Mouse (Mus musculus): ENCODE results near the gene Spdl1. TPM values are rescaled to one million over a fixed set of nuclear protein-coding genes. Genes with fewer than 3 reads are reported as not detected.

Spdl1 gene
- polyA plus RNA-seq, 1 experiment from 2014 or later = 17.2 TPM

- WGBS = 35% methylated on average over 4 of the region's 4 CpGs
- H3K36me3 ChIP-seq = no peaks in the 10 kb centered on the region
- H3K27ac ChIP-seq = no peak overlapping the region
- H3K27me3 ChIP-seq (replicated peaks) = no peaks in the 10 kb centered on the region
- no peaks in the 10 kb centered on the region for H3K9me3 ChIP-seq
- H3K4me3 ChIP-seq = no peak overlapping the region
- no peak overlapping the region for H3K9ac ChIP-seq
- no peak overlapping the region for H3K4me2 ChIP-seq (replicated peaks)
- no peak for ATAC-seq (ENCODE audit: low FRiP score, low read depth)
- no peaks in the 10 kb centered on the region for H3K4me1 ChIP-seq
Observed at GRCm38 (mm10) chr11:34796097-34796496, 37.3 kb downstream of the Spdl1 start.

- ATAC-seq (ENCODE audit: low FRiP score, low read depth) = no peak
- H3K4me2 ChIP-seq (replicated peaks) = no peak overlapping the region
- H3K4me3 ChIP-seq = no peak overlapping the region
- no peaks in the 10 kb centered on the region for H3K9me3 ChIP-seq
- H3K27ac ChIP-seq = no peak overlapping the region
- WGBS = 76% methylated on average over 8 of the region's 8 CpGs
- no peaks in the 10 kb centered on the region for H3K36me3 ChIP-seq
- no peaks in the 10 kb centered on the region for H3K27me3 ChIP-seq (replicated peaks)
- no peaks in the 10 kb centered on the region for H3K4me1 ChIP-seq
- no peak overlapping the region for H3K9ac ChIP-seq
Observed at GRCm38 (mm10) chr11:34791872-34792271, 41.6 kb downstream of the Spdl1 start.

- H3K4me1 ChIP-seq = no peaks in the 10 kb centered on the region
- no peak overlapping the region for H3K4me2 ChIP-seq (replicated peaks)
- H3K9ac ChIP-seq = no peak overlapping the region
- ATAC-seq (ENCODE audit: low FRiP score, low read depth) = no peak
- no peaks in the 10 kb centered on the region for H3K9me3 ChIP-seq
- no peak overlapping the region for H3K27ac ChIP-seq
- no peak overlapping the region for H3K4me3 ChIP-seq
- H3K27me3 ChIP-seq (replicated peaks) = no peaks in the 10 kb centered on the region
- H3K36me3 ChIP-seq = no peaks in the 10 kb centered on the region
Observed at GRCm38 (mm10) chr11:34784864-34785263, 48.6 kb downstream of the Spdl1 start.

GRCm38 (mm10) chr11:34783587-34784043 is 49.8 kb downstream of the Spdl1 start, which contains the start of gene Dock2:
TSS of gene Dock2 (minus strand) at chr11:34783892.
- Histone ChIP-seq H3K36me3 (no peaks in the 10 kb centered on the region), H3K4me2 (replicated peaks) (no peak within 1 kb of the TSS), H3K4me1 (no peaks in the 10 kb centered on the region), H3K9me3 (no peaks in the 10 kb centered on the region), H3K9ac (no peak within 1 kb of the TSS), H3K4me3 (no peak within 1 kb of the TSS), H3K27ac (no peak within 1 kb of the TSS), H3K27me3 (replicated peaks) (no peaks in the 10 kb centered on the region)
- no peak for ATAC-seq (ENCODE audit: low FRiP score, low read depth)
- 91% methylated on average over 12 of the region's 12 CpGs for WGBS

GRCm38 (mm10) chr11:34782516-34783430 is 50.7 kb downstream of the Spdl1 start:
- Histone ChIP-seq H3K27me3 (replicated peaks) (no peaks in the 10 kb centered on the region), H3K36me3 (no peaks in the 10 kb centered on the region), H3K27ac (no peak overlapping the region), H3K4me3 (no peak overlapping the region), H3K4me1 (no peaks in the 10 kb centered on the region), H3K9ac (no peak overlapping the region), H3K4me2 (replicated peaks) (no peak overlapping the region), H3K9me3 (no peaks in the 10 kb centered on the region)
- no peak for ATAC-seq (ENCODE audit: low FRiP score, low read depth)
- WGBS = 85% methylated on average over 8 of the region's 8 CpGs

- no peaks in the 10 kb centered on the region for H3K9me3 ChIP-seq
- no peak overlapping the region for H3K9ac ChIP-seq
- 92% methylated on average over 2 of the region's 2 CpGs for WGBS
- H3K36me3 ChIP-seq = no peaks in the 10 kb centered on the region
- H3K4me2 ChIP-seq (replicated peaks) = no peak overlapping the region
- H3K27me3 ChIP-seq (replicated peaks) = no peaks in the 10 kb centered on the region
- H3K4me1 ChIP-seq = no peaks in the 10 kb centered on the region
- H3K4me3 ChIP-seq = no peak overlapping the region
- ATAC-seq (ENCODE audit: low FRiP score, low read depth) = no peak
- H3K27ac ChIP-seq = no peak overlapping the region
Observed at GRCm38 (mm10) chr11:34780786-34781185, 52.7 kb downstream of the Spdl1 start.

GRCm38 (mm10) chr11:34779966-34780365 is 53.5 kb downstream of the Spdl1 start:
- Histone ChIP-seq H3K4me2 (replicated peaks) (no peak overlapping the region), H3K9me3 (no peaks in the 10 kb centered on the region), H3K36me3 (no peaks in the 10 kb centered on the region), H3K4me1 (no peaks in the 10 kb centered on the region), H3K4me3 (no peak overlapping the region), H3K9ac (no peak overlapping the region), H3K27ac (no peak overlapping the region), H3K27me3 (replicated peaks) (no peaks in the 10 kb centered on the region)
- no peak for ATAC-seq (ENCODE audit: low FRiP score, low read depth)
- WGBS = 84% methylated on average over 4 of the region's 4 CpGs

GRCm38 (mm10) chr11:34778351-34778750 is 55.1 kb downstream of the Spdl1 start:
- WGBS = 89% methylated on average over 3 of the region's 3 CpGs
- no peaks in the 10 kb centered on the region for H3K27me3 ChIP-seq (replicated peaks)
- H3K4me1 ChIP-seq = no peaks in the 10 kb centered on the region
- H3K4me2 ChIP-seq (replicated peaks) = no peak overlapping the region
- H3K9me3 ChIP-seq = no peaks in the 10 kb centered on the region
- no peaks in the 10 kb centered on the region for H3K36me3 ChIP-seq
- ATAC-seq (ENCODE audit: low FRiP score, low read depth) = no peak
- no peak overlapping the region for H3K27ac ChIP-seq
- H3K9ac ChIP-seq = no peak overlapping the region
- H3K4me3 ChIP-seq = no peak overlapping the region

- Histone ChIP-seq H3K4me2 (replicated peaks) (no peak overlapping the region), H3K9ac (no peak overlapping the region), H3K4me3 (no peak overlapping the region), H3K27ac (no peak overlapping the region), H3K27me3 (replicated peaks) (no peaks in the 10 kb centered on the region), H3K4me1 (no peaks in the 10 kb centered on the region), H3K36me3 (no peaks in the 10 kb centered on the region), H3K9me3 (no peaks in the 10 kb centered on the region)
- WGBS = 93% methylated on average over 4 of the region's 4 CpGs
- ATAC-seq (ENCODE audit: low FRiP score, low read depth) = no peak
Observed at GRCm38 (mm10) chr11:34777529-34777928, 55.9 kb downstream of the Spdl1 start.

- Histone ChIP-seq H3K4me1 (no peaks in the 10 kb centered on the region), H3K9ac (no peak overlapping the region), H3K27me3 (replicated peaks) (no peaks in the 10 kb centered on the region), H3K27ac (no peak overlapping the region), H3K9me3 (no peaks in the 10 kb centered on the region), H3K36me3 (no peaks in the 10 kb centered on the region), H3K4me3 (no peak overlapping the region), H3K4me2 (replicated peaks) (no peak overlapping the region)
- 73% methylated on average over 2 of the region's 2 CpGs for WGBS
- no peak for ATAC-seq (ENCODE audit: low FRiP score, low read depth)
Observed at GRCm38 (mm10) chr11:34776054-34776453, 57.4 kb downstream of the Spdl1 start.

- Histone ChIP-seq H3K4me2 (replicated peaks) (no peak overlapping the region), H3K27me3 (replicated peaks) (no peaks in the 10 kb centered on the region), H3K9ac (no peak overlapping the region), H3K27ac (no peak overlapping the region), H3K36me3 (no peaks in the 10 kb centered on the region), H3K4me1 (no peaks in the 10 kb centered on the region), H3K9me3 (no peaks in the 10 kb centered on the region), H3K4me3 (no peak overlapping the region)
- ATAC-seq (ENCODE audit: low FRiP score, low read depth) = no peak
- 68% methylated on average over 2 of the region's 2 CpGs for WGBS
Observed at GRCm38 (mm10) chr11:34774636-34775035, 58.8 kb downstream of the Spdl1 start.

GRCm38 (mm10) chr11:34773304-34773895 is 60.0 kb downstream of the Spdl1 start:
- Histone ChIP-seq H3K27me3 (replicated peaks) (no peaks in the 10 kb centered on the region), H3K9me3 (no peaks in the 10 kb centered on the region), H3K4me2 (replicated peaks) (no peak overlapping the region), H3K27ac (no peak overlapping the region), H3K9ac (no peak overlapping the region), H3K4me1 (no peaks in the 10 kb centered on the region), H3K36me3 (no peaks in the 10 kb centered on the region), H3K4me3 (no peak overlapping the region)
- ATAC-seq (ENCODE audit: low FRiP score, low read depth) = no peak
- WGBS = 91% methylated on average over 9 of the region's 9 CpGs
